Mouse (Mus musculus): ENCODE data around the gene Per3. TPM values are rescaled to one million over a fixed set of nuclear protein-coding genes. Genes with fewer than 3 reads are reported as not detected.
"Not testable (repeated sequence)": the region's sequence is repeated elsewhere in the genome, so short reads cannot be mapped to it uniquely, and the experiment has no call there.

The Per3 gene
- total RNA-seq, 2 experiments from 2014 or later, result 15.5 to 17.0 TPM

DNA sequence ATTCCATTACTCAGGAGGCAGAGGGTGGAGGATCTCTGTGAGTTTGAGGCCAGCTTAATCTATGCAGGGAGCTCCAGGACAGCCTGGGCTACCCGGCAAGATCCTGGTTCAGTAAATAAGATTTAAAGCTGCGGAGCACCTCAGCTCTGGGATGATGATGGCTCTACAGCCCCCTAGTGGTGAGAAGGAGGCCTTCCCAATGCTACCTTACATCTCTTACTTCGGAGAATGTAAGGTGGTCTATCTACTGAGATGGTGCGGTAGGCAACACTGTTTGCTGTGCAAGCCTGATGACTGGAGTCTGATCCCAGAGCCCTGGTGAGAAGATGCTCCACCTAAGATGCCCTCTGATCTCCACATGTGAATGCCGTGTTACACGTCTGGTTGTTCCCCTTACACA is 17.5 kb downstream of the Per3 start:
- no peak for DNase-seq

DNA sequence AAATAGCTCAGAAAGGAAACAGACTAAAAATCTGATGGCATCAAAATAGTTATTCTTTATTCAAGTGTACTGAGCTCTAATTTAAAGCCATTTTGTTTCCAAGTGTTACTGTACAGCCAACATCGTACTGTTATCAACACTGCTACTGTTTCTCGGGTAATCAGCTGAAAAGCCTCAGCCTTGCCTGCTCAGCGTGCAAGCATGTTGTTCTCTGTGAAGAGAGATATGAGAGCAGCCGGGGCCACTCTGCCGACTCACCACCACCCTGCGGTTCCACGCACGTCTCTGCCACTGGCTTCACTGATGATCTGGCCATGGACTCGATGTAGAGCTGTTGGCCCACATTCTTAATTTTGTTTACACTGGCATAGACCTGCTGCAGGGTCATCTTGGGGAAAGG is 20.3 kb downstream of the Per3 start:
- DNase-seq, result no peak

DNA sequence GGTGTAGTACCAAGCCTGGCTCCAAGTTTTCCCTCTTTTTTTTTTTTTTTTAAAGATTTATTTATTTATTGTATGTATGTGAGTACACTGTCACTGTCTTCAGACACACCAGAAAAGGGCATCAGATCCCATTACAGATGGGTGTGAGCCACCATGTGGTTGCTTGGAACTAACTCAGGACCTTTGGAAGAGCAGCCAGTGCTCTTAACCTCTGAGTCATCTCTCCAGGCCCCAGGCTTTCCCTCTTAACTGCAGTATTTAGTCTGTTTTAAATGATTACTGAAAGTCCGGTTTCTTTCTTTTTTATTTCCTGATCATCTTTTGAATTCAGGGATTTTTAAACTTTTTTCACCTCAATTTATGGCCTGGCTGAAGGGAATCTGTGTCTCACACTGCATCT is 27.1 kb downstream of the Per3 start:
- not testable (repeated sequence) for DNase-seq

DNA sequence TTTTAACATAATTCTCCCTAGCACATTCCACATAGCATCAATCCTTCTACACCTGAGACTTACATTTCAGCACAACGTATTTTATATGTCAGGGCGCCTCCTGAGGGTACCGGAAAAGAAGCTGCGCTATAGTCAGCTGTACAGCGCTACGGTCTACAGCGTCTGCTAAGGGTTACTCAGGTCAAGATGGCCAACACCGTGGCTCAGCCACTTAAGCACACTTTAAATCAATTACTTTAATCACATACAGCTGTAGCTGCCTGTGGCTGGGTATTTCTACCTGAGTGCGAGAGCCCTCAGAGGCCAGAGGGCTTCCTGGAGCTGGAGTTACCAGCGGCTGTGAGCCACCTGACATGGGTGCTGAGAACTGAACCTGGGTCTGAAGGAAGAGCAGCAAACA is 28.5 kb downstream of the Per3 start:
- DNase-seq, result no peak

DNA sequence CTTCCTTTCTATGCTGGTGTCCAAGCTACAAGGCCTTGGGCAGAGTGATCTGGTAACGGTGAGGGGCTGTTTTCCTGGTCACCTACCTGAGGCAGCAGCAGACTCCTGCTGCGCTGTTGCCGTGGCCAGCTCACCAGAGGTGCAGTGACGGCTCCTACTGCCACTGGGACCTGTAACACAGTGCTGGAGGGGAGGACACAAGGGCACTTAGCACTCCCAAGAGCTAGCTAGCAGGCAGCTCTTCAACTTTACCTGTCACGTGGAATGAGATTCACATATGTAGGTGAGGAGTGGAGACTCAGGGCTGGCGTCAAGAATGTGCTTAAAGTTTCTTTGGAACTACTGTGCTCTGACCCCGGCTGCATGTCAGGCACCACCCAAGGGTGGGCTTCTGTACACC is 34.1 kb downstream of the Per3 start:
- DNase-seq, result no peak

DNA sequence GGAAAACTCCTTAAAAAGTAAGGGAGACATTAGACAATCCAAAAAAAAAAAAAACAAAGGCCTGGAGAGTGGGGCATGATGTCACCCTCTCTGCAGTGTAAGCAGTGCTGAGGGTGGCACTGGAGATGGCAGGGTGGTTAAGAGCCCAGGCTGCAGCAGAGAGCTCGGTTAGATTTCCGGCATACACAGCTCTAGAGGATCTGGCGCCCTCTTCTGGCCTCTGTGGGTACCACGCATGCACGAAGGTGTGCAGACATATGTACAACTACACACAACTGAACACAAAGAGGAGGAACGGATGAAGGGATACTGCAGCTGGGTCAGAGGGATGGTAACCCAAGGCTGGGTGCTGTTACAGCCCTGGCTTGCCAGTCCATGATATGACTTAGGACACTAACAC is 37.5 kb downstream of the Per3 start:
- peak; percentile 48 for DNase-seq

DNA sequence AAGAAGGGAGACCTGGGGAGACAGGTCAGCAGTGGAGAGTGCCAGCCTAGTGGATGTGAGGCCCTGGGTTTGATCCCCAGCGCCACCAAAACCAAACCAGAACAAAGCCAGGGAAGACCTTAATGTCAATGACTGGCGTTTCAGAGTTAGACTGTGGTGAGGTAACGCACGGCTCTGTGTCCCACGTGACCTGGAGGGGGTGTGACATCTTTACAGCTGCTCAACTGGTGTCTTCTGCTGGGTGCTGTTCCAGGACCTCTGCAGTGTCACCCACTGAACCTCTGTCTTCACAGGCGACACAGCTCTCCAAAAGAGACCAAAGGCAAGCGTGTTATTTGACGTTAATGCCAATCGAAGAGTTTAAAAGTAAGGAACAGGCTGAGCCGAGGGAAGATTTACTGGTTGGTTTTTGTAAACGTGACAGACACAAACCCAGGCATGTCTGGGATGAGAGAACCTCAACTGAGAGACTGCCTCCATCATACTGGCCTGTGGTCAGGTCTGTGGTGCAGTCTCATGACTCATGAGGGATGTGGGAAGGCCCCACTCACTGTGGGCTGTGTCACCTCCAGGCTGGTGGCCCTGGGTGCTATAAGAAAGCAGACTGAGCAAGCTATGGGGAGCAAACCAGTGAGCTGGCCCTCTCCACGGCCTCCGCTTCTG is 38.7 kb downstream of the Per3 start:
- no peak for DNase-seq

- no peak for DNase-seq
Measured at GRCm38 (mm10) chr4:151001397-151001796, 43.1 kb downstream of the Per3 start.

DNA sequence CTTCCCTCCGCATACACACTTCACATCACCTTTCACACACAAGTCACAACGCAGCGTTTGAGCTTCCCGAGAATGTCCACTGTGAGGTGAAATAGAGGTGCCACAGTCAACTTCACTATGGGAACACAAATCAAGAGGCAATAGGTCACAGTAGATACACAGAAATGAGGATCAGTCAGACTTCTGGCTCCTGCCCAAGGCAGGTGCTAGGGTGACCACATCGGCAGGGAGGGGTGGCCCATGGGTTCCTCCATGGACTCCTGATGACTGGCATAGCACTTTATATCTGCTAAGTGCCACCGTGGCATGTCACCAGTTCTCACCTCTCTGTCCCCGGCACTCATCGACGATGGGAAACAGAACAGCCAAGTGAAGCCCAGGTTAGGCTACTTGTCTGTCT is 45.8 kb downstream of the Per3 start:
- no peak for DNase-seq

DNA sequence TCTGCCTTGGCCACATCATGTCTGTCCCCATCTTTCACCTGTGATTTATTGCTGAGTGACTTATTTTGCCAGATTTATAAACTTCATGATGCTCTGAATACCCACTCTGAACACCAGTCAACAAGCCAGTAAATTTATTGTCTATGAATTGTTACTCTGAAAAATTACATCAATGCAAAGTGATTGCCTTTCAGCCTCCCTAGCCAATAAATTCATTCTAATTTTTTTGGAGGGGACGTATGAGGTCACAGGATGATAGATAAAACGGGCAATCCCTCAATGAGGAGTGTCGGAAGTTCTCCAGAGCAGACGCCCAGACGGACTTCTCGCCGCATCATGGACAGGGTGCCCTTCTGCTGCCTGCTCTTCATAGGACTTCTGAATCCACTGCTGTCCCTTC is 47.7 kb downstream of the Per3 start, which contains the start of gene Uts2:
Gene Uts2 (plus strand): TSS at position 301 of the 400 bp plus-strand sequence.
- DNase-seq, result no peak

GRCm38 (mm10) chr4:150990148-150990547 is 54.3 kb downstream of the Per3 start:
- peak; percentile 29 for DNase-seq

DNA sequence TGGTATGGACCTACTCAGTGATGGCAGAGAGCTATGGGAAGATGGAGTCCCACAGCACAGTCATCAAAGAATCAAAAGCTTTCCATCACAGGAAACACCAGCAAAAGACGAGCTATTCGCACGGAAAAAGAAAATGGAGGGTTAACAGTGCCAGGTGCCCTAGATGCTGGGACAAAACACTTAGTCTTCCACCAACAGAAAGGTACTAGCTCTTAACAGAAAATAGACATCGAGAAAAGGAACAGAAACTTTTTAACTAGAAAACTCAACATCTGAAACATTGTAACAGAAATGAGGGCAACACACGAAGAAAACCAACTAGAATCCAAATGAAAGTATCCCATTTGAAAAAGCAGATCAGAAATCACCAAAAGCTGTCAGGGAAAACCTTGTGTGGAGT is 64.3 kb downstream of the Per3 start:
- no peak for DNase-seq

GRCm38 (mm10) chr4:150979455-150979854 is 65.0 kb downstream of the Per3 start:
- DNase-seq, result no peak

DNA sequence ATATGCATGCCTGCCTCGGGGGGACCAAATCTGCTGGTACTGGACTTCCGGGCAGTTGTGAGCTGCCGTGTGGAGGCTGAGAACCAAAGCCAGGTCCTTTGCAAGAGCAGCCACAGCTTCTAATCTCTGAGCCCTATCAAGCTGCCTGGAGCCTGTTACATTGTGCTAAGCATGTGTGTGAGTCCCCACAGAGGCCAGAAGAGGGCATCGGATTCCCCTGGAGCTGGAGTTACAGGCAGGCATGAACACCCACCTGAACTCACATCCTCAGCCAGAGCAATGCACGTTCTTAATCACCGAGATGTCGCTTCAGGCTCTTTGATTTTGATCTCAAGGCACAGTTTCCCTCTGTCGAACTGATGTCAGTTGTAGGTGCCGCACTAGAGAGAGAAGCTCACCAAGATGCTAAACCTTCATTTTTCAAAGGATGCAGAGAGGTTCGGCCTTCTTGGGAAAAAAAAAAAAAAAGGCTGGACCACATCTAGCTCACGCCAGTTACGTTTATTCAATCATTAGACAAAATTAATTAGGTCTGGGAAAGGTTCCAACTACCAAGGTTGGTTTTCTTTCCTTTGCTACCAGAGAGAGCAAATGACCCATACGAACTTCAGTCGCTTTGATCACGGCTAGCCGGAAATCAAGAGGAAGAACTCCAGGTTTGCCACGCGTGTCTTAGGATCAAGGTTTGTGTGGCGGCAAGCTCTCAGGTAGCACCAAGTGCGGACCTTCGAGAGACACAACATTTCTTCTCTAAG is 66.1 kb downstream of the Per3 start:
- no peak for DNase-seq

GRCm38 (mm10) chr4:150975145-150975544 is 69.3 kb downstream of the Per3 start:
- no peak for DNase-seq

DNA sequence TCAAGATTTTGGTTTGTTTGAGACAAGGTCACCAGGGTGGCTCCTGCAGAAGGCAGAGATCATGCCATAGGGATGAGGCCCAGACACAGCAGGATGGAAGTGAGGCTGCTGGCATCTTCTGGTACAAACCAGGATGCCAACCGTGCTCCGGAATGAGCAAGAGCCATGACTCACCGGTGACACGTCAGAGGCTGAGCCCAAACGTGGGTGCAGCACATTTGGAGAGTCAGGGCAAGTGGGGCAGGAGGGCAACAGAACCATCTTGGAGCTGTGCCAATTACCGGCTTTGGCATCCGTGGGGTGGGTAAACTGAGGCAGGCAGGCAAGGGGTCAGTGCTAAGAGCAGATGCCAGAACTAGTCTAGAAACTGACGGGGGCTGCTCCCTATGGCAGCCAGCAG is 71.2 kb downstream of the Per3 start:
- no peak for DNase-seq

DNA sequence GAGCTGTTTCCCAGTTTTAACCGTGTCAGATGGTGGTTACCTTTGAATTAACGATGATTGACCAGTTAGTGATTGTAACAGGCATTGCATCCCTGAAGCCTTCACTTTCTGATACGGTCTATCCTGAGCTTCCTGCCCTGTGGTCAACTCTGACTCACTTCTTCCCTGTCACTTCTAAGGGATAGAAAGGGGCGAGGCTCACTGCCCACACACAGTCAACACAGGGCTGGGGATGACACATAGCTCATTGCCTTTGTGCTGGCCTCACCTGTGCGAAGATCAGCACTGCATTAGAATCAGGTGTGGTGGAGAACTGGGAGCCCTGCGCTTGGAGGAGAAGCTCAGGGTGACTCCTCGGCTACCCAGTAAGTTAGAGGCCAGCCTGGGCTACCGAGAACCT is 75.5 kb downstream of the Per3 start:
- DNase-seq, result no peak

GRCm38 (mm10) chr4:150966556-150966955 is 77.9 kb downstream of the Per3 start:
- peak; percentile 62 for DNase-seq

DNA sequence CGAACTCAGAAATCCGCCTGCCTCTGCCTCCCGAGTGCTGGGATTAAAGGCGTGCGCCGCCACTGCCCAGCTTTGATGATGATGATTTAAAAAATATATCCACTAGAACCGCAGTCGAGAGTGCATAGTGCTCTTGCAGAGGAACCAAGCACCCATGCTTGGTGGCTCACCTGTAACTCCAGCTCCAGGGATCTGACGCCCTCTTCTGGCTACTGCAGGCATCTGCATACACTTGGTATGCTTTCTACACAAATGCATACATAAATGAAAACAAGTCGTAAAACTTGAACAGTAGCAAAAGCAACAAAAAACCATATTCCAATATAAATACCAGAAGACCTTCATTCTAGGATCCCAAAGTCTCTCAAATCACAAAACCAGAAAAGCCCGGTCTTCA is 78.9 kb downstream of the Per3 start:
- no peak for DNase-seq

DNA sequence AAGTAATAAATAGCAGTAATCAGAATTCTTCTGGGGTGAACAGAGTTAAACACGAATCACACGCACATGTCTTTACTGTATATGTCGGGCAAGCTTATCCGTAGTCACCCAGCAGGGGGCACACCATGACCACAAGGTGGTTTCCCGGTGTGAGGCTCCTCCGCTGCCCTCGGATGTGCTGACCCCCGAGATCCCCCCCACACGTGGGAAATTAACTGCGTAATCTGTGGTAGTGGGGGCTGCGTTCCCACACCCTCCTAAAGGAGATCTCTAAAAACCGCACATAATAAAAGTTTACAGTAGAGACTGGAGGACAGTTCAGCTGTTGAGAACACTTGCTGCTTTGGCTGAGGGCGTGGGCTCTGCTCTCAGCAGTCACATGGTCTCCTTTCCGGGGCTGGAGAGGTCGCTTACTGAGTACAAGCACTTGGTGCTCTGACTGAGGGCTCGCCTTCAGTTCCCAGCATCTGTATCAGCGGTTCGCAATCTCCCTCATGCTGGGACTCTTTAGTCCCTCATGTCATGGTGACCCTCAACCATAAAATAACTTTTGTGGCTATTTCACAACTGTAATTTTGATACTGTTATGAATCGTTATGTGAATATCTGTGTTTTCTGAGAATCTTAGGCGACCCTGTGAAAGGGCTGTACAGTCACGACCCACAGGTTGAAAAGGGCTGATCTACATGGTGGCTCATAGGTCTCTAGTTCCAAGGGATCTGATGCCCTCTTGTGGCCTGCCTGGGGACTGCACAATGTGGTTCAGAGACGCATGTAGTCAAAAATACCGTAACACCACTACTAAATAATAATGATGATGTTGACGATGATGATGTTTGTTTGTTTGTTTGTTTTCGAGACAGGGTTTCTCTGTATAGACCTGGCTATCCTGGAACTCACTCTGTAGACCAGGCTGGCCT is 79.6 kb downstream of the Per3 start:
- peak; percentile 89 for DNase-seq

DNA sequence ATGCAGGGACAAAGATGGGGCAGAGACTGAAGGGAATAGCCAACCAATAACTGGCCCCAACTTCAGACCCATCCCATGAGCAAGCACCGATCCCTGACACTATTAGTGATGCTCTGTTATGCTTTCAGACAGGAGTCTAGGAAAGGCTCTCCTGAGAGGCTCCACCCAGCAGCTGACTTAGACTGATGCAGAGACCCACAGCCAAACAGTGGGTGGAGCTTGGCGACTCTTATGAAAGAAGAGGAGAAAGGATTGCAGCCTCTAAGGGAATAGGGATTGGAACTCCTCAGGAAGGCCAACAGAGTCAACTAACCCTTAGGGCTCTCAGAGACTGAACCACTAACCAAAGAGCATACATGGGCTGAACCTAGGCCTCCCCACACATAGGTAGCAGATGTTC is 80.8 kb downstream of the Per3 start:
- DNase-seq, result no peak

GRCm38 (mm10) chr4:150962231-150962630 is 82.2 kb downstream of the Per3 start:
- DNase-seq, result no peak

- DNase-seq, result no peak
Measured at GRCm38 (mm10) chr4:150958536-150958935, 85.9 kb downstream of the Per3 start.

Measured in gastrocnemius, postnatal 10 days (tissue).